Mouse (Mus musculus): ENCODE results near the gene Gm49369. TPM values are rescaled to one million over a fixed set of nuclear protein-coding genes. Genes with fewer than 3 reads are reported as not detected.

The Gm49369 gene
- 0.17 TPM in 1 of 2 replicates, not detected in the other for polyA plus RNA-seq (2012; rRNA removed)

DNA sequence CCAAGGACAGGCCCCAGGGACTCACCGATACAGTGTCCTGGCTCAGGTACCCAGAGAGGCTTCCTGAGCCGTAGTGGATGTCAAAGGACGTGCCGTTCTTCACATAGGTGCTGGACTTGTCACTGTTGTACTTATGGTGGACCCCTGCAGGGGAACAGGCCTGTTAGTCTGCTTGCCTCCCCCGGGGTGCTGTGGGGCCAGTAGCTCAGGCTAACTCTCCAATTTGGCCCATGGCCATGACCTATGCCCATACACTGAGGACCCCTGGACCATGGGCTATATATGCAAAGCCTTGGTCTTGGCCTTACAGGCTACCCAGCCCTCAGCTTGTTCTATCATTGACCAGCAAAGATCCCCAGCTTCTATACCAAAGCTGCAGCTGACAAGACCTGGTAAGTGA lies at the start of gene Gm49369:
Gm49369 (minus strand) TSS at position 101 of the 400 bp plus-strand sequence.

DNA sequence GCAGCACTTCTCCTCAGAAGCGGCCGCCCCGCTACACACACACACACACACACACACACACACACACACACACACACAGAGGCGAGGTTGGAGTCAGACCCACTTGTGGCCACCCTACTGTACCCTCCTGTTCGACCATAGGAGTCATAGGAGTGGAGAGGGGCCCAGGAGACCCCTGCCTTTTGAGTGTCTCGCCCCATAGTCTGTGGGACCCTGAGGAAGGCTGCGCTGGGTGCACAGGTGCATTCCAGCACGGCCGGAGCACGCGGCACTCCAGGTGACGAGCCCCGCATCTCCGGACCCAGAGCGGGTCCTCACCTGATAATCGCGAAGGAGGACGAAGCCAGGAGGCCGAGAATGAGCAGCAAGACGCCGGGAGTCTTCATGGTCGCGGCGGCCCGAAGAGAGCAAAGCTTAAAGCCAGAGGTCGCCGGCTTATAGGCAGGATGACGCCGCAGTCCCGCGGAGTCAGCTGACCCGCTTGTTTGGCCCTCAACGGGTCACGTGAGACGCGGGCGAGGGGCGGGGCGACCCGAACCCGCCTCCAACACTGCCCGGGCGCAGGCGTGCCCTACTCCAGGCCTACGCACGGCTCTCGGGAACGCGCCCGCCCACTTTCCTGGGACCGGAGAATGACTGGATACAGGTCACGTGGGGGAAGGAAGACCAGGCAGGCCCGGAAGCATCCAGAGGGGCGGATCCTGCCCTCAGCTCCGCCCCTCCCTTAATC lies 5.1 kb upstream of the Gm49369 start, which contains the start of gene Ctsd:
Ctsd (minus strand) TSS at position 620 of the 730 bp plus-strand sequence.

DNA sequence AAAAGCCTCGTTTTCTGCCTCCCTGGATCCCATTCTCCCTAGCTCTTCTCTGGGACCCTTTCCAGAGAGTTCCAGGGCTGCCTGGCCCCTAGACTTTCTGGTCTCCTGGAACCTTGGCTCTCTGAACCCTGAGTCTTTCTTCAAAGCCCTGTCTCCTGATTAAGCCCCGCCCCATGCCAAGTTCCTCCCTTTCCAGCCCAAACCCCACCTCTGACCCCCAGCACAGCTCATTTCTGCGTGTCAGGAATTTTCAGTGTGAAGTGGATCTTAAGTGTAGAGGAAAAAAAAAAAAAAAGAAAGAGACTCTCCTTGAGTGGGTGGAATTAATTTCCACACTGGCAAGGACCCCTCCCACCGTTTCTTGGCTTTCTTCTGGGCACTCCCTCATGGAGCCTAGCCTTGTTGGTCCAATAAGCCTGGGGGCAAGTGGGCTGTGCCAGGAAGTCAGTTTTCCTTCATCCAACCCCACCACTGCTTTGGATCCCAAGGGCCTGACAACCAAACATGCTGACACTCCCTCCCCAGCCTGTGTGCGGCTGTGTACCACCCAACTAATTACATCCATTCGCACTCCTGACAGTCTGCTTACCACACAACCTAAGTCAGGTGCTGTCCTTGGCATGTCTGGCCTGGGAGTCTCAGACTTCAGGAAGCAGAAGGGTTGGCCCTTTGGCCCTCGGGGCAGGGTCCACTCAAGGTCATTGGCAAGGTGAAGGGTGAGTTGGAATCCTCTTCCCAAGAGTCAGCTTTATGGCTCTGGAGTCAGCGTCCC lies 8.6 kb downstream of the Gm49369 start, which contains the start of gene Ifitm10:
Ifitm10 (minus strand) TSS at position 113 of the 772 bp plus-strand sequence.

Other genes with a start within 250 kb of the Gm49369 start
- gene Gm39115, start 246.6 kb downstream of the Gm49369 start, polyA plus RNA-seq (2012; rRNA removed): not detected in 2 replicates
- gene Gm45337, start 238.1 kb downstream of the Gm49369 start, polyA plus RNA-seq (2012; rRNA removed): not detected in 2 replicates
- gene Gm29735, start 225.6 kb downstream of the Gm49369 start, polyA plus RNA-seq (2012; rRNA removed): not detected in 2 replicates
- gene Gm4553, start 216.9 kb downstream of the Gm49369 start, polyA plus RNA-seq (2012; rRNA removed): not detected in 2 replicates
- not detected in 2 replicates for gene Krtap5-2, start 206.7 kb downstream of the Gm49369 start, polyA plus RNA-seq (2012; rRNA removed)
- not detected in 2 replicates for gene Gm10153, start 192.3 kb downstream of the Gm49369 start, polyA plus RNA-seq (2012; rRNA removed)
- gene Krtap5-3, start 181.3 kb downstream of the Gm49369 start, polyA plus RNA-seq (2012; rRNA removed): not detected in 2 replicates
- 0.64 and 3.1 TPM in 2 replicates for gene Gm7579, start 170.8 kb downstream of the Gm49369 start, polyA plus RNA-seq (2012; rRNA removed)
- gene Krtap5-5, start 152.7 kb downstream of the Gm49369 start, polyA plus RNA-seq (2012; rRNA removed): not detected in 2 replicates
- not detected in 2 replicates for gene Gm40460, start 141.6 kb downstream of the Gm49369 start, polyA plus RNA-seq (2012; rRNA removed)
- not detected in 2 replicates for gene Gm2431, start 124.3 kb downstream of the Gm49369 start, polyA plus RNA-seq (2012; rRNA removed)
- gene Gm4559, start 108.3 kb downstream of the Gm49369 start, polyA plus RNA-seq (2012; rRNA removed): not detected in 2 replicates
- not detected in 2 replicates for gene Krtap5-1, start 85.5 kb downstream of the Gm49369 start, polyA plus RNA-seq (2012; rRNA removed)
- gene Krtap5-4, start 79.1 kb downstream of the Gm49369 start, polyA plus RNA-seq (2012; rRNA removed): not detected in 2 replicates
- 1.5 and 1.9 TPM in 2 replicates for gene Ifitm10, start 8.9 kb downstream of the Gm49369 start, polyA plus RNA-seq (2012; rRNA removed)
- gene Ctsd, start 5.4 kb upstream of the Gm49369 start, polyA plus RNA-seq (2012; rRNA removed): 320 and 338 TPM in 2 replicates
- 6.9 and 8.6 TPM in 2 replicates for gene Syt8, start 52.2 kb upstream of the Gm49369 start, polyA plus RNA-seq (2012; rRNA removed)
- gene Tnni2, start 59.1 kb upstream of the Gm49369 start, polyA plus RNA-seq (2012; rRNA removed): 0.29 and 1.0 TPM in 2 replicates
- gene Lsp1, start 78.1 kb upstream of the Gm49369 start, polyA plus RNA-seq (2012; rRNA removed): 78.3 and 91.5 TPM in 2 replicates
- 0.58 and 1.3 TPM in 2 replicates for gene Tnnt3, start 116.2 kb upstream of the Gm49369 start, polyA plus RNA-seq (2012; rRNA removed)
- 7.3 and 8.3 TPM in 2 replicates for gene Mrpl23, start 150.0 kb upstream of the Gm49369 start, polyA plus RNA-seq (2012; rRNA removed)